Mouse (Mus musculus): ENCODE data around the gene St3gal3.

Gene St3gal3

GRCm38 (mm10) chr4:117898111-117898510 lies 236.6 kb downstream of the St3gal3 start:
- no peak for DNase-seq (ENCODE audit: low read depth, low spot score)

DNA sequence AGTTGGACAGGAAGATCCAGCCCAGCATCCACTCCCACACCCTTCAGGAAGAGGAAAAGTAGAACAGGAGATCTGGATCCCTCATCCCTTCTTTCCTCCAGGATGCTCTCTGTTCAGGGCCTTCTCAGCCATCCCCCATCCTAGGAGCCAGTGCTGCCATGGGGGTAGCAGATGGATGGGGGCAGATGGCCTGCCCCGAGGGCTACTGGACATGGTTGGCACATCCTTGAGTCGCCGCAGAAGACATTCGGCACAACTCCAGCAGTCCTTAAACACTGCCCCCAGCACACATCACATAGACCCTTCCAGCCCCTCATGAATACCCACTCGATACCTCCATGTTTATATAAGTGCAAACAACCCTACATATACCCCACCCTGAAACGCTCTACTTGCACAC lies 238.7 kb downstream of the St3gal3 start:
- no peak for DNase-seq (ENCODE audit: low read depth, low spot score)

DNA sequence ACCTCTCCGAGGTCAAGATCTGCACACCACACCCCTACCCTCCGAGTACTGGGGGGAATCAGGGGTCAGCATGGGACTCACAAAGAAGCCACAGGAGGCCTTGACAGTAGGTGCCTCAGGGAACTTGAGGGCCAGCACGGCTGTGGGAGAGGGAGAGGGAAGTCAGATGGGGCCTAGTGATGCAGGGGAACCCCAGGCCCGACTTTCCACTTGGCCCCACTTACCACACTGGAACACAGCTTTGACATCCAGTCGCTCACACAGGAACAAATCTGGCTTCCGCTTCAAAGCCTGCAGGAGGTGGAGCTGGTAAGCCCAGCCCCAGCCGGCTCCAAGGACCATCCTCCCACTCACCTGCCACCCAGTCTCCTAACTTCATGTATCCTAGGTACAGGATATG lies 239.4 kb downstream of the St3gal3 start:
- no peak for DNase-seq (ENCODE audit: low read depth, low spot score)

GRCm38 (mm10) chr4:117894601-117895000 lies 240.1 kb downstream of the St3gal3 start:
- DNase-seq (ENCODE audit: low read depth, low spot score) = no peak

DNA sequence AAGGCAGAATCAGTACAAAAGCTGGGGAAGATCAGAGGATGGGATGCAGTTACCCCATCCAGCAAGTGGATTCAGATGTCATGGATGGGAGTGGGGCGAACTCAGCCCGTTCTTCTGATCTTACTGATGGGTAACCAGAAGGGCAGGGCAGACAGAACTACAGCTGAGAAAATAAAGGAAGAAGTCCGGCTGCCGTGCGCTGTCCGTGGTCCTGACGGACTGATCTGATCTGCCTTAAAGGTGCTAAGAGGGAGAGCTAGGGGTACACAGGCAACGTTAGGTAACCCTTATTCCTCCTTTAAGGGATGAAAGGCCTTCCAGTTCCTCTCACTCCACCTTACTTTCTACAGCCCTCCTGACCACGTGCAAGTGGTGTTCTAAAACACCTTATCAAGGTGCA lies 241.3 kb downstream of the St3gal3 start:
- peak; percentile 65 for DNase-seq (ENCODE audit: low read depth, low spot score)

GRCm38 (mm10) chr4:117891738-117892161 lies 243.0 kb downstream of the St3gal3 start, which contains the start of gene Dph2:
Gene Dph2, minus strand, starts transcription at chr4:117892032.
- peak; percentile 95 for DNase-seq (ENCODE audit: low read depth, low spot score)

DNA sequence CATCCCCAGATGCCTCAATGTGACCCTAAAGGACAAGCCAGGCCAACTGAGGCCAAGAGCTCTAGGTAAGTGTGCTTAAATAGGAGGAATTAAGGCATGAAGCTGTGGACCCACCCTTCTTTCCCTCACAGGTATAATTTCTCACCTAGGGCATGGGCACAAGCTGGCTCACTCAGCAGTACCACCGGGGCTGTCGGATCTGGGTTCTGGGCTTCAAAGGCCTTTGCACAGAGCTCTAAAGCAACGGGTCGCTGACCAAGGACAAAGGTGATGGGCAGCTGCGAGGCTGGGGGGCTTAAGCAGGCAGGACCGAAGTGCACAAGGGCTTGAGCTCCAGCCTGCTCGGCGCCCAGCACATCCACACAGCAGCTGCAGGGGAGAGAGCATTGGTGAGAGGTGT lies 244.0 kb downstream of the St3gal3 start:
- DNase-seq (ENCODE audit: low read depth, low spot score) = no peak

DNA sequence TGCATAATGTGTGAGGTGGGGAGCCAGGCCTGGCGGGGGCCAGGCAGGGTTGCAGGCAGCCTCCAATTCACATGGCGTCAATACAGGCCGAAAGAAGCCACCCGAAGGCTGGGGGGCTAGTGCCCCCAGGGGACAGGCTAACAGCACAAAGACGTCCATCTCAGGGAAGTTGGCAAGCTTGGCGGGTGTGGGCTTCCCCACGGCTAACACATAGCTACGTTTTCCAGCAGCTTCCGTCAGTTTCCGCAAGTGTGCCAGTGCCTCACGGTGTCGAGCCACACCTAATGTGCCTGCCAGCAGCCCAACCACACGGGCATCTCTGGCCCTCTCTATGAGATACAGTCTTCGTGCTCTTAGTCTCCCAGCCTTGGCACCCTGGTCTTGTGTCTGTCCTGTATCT lies 244.7 kb downstream of the St3gal3 start:
- DNase-seq (ENCODE audit: low read depth, low spot score) = no peak

GRCm38 (mm10) chr4:117889471-117889870 lies 245.2 kb downstream of the St3gal3 start:
- DNase-seq (ENCODE audit: low read depth, low spot score) = no peak

- DNase-seq (ENCODE audit: low read depth, low spot score) = no peak
These were observed 246.8 kb downstream of the St3gal3 start for GRCm38 (mm10) chr4:117887920-117888319.

GRCm38 (mm10) chr4:117887133-117887532 lies 247.6 kb downstream of the St3gal3 start, which contains the start of gene Atp6v0b:
Gene Atp6v0b, minus strand, starts transcription at chr4:117887333.
- DNase-seq (ENCODE audit: low read depth, low spot score) = peak; percentile 81

GRCm38 (mm10) chr4:117886644-117887043 lies 248.1 kb downstream of the St3gal3 start:
- DNase-seq (ENCODE audit: low read depth, low spot score) = no peak

DNA sequence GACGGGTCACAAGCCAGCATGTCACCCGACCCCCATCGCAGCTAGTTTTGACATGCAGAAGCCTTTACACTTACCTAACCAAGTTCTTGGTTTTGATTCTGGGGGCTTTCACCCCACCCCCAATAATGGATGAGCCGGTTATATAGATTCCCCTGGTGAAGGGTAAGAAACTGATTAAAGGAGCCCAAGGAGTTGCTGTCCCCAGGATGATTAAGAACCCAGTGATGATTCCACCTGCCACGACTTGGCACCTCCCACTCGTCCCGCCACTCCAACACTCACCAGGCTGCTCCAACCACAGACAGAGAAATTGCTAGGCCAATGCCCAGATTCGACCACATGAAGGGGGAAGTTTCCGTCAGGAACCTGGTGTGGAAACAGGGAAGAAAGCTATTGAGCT lies 248.7 kb downstream of the St3gal3 start:
- peak; percentile 50 for DNase-seq (ENCODE audit: low read depth, low spot score)

DNA sequence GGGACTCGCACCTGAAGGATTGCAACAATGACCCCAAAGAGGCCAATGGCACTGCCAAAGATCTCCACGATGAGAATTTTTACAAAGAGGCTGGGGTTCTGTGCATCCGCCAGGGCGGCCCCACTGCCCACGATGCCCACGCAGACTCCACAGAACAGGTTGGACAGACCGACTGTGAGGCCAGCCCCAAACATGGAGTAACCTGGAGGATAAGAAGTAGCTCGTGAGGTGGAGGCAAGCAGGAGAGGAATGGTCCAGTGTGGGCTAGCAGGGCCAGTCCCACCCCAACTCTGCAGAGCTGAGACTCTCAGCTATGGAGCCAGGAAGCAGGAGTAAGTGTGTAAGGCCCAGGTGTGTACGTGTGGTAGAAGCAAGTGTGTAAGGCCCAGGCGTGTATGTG lies 249.6 kb downstream of the St3gal3 start:
- DNase-seq (ENCODE audit: low read depth, low spot score) = no peak

DNA sequence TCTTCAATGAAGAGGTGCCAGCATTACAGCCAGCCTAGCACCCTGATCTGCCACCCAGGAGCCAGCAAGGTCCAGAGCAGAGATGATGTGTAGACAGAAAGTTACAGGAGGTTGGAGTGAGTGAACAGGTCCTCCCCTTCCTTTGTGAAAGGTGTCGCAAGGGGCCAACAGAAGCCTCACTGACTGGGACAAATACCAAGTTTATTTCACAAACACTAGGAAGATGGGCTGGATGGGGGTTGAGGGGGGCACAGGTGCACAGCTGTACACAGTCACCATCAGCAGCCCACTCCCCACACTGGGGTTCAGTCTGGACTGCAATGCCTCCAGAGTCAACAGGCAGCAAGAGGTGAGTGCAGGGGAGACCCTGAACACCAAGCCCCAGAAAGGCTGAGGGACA lies 250.6 kb downstream of the St3gal3 start:
- DNase-seq (ENCODE audit: low read depth, low spot score) = no peak

GRCm38 (mm10) chr4:117882701-117883691 lies 251.7 kb downstream of the St3gal3 start, which contains the start of gene B4galt2:
Gene B4galt2, minus strand, starts transcription at chr4:117883487.
- DNase-seq (ENCODE audit: low read depth, low spot score) = peak; percentile 33
